9 mouse cellular contexts compared by ENCODE assay signal in genomic region chr9:73970717-73971116, GRCm38 (mm10). TPM values are rescaled to one million over a fixed set of nuclear protein-coding genes. Genes with fewer than 3 reads are reported as not detected.
DNase-seq lines count a peak whose midpoint lies in the region; ATAC-seq and TF ChIP-seq lines count a peak whose summit lies in the region.
"Had no signal": no experiment of that assay in that cellular context is flagged by ENCODE, and none has a peak within 500 bp of the region (broad histone marks: within the 10 kb centered on the region; RNA-seq: fewer than 3 reads in every experiment).

No protein-coding gene starts in this region.

- no peak overlapping the region for H3K9ac ChIP-seq in neural tube, embryonic 11.5 days (ENCODE audit: low read length)

- no peak overlapping the region for H3K4me2 ChIP-seq in neural tube, embryonic 11.5 days (ENCODE audit: low read depth)

- peak in 1 of 2 experiments; percentile 9 for DNase-seq in layer of hippocampus, adult 2 months (ENCODE audit: low spot score in 2 of 2)
- DNase-seq in layer of hippocampus, postnatal 36 days = no peak
- DNase-seq in cerebellum, postnatal 10 days = peak; percentile 49 to 59
- peak; percentile 71 for DNase-seq in hindbrain, embryonic 10.5 days (ENCODE audit: low spot score)
- peak; percentile 73 for DNase-seq in neural tube, embryonic 11.5 days (ENCODE audit: low spot score)
- no peak for DNase-seq in lung, adult 2 months
- DNase-seq in adrenal gland, adult 18-20 months (ENCODE audit: low spot score in 2 of 2) = no peak
- DNase-seq: right cerebral cortex, adult 18-20 months had no signal

- H3K4me1 ChIP-seq in hindbrain, embryonic 10.5 days (replicated peaks) = peaks cover 24% of the 10 kb centered on the region
- peaks cover 5% of the 10 kb centered on the region; the same call in 1 of the 2 replicates for H3K4me1 ChIP-seq in neural tube, embryonic 11.5 days (ENCODE audit: control insufficient read depth, insufficient read depth, low read length)
- H3K4me1 ChIP-seq in lung, adult 2 months (ENCODE audit: control insufficient read depth, insufficient read depth, low read length) = no peaks in the 10 kb centered on the region

- peak; percentile 67 for ATAC-seq in neural tube, embryonic 11.5 days (ENCODE audit: insufficient read depth, low FRiP score, low TSS enrichment)
- ATAC-seq in megakaryocyte, adult 5-6 weeks (ENCODE audit: poor library complexity, severe bottlenecking) = no peak

- 21% methylated on average over 9 of the region's 9 CpGs for WGBS in hindbrain, embryonic 10.5 days
- WGBS in neural tube, embryonic 11.5 days = 27% methylated on average over 9 of the region's 9 CpGs
- 58% methylated on average over 9 of the region's 9 CpGs for WGBS in lung, adult 2 months

- no peak overlapping the region for H3K4me3 ChIP-seq in layer of hippocampus, adult 2 months
- H3K4me3 ChIP-seq in hindbrain, embryonic 10.5 days = no peak overlapping the region
- no peak overlapping the region for H3K4me3 ChIP-seq in neural tube, embryonic 11.5 days (ENCODE audit: low read depth, low read length)
- H3K4me3 ChIP-seq in lung, adult 2 months (replicated peaks; ENCODE audit: extremely low read depth, low read depth, low read length) = no peak overlapping the region

- no peak for TF ChIP-seq POLR2A in lung, adult 2 months (IDR thresholded peaks at IDR 0.05; ENCODE audit: borderline replicate concordance, extremely low read depth, low read depth, low read length)

- H3K27me3 ChIP-seq in hindbrain, embryonic 10.5 days (ENCODE audit: insufficient read depth, poor library complexity, severe bottlenecking) = peaks cover 63% of the 10 kb centered on the region
- no peaks in the 10 kb centered on the region for H3K27me3 ChIP-seq in neural tube, embryonic 11.5 days (ENCODE audit: control insufficient read depth, insufficient read depth, low read length)

- no peaks in the 10 kb centered on the region for H3K36me3 ChIP-seq in hindbrain, embryonic 10.5 days
- no peaks in the 10 kb centered on the region for H3K36me3 ChIP-seq in neural tube, embryonic 11.5 days (ENCODE audit: control insufficient read depth, insufficient read depth, low read length)

- H3K9me3 ChIP-seq in hindbrain, embryonic 10.5 days = no peaks in the 10 kb centered on the region
- no peaks in the 10 kb centered on the region for H3K9me3 ChIP-seq in neural tube, embryonic 11.5 days (ENCODE audit: control insufficient read depth, low read length)

- TF ChIP-seq CTCF in layer of hippocampus, adult 2 months (conservative IDR thresholded peaks at IDR 0.05) = peak; percentile 31; the same call in 1 of the 2 replicates
- TF ChIP-seq CTCF in lung, adult 2 months (IDR thresholded peaks at IDR 0.05; ENCODE audit: insufficient read depth, low read length) = no peak

- H3K27ac ChIP-seq in layer of hippocampus, adult 2 months = no peak overlapping the region
- no peak overlapping the region for H3K27ac ChIP-seq in hindbrain, embryonic 10.5 days
- H3K27ac ChIP-seq in neural tube, embryonic 11.5 days (ENCODE audit: low read depth, low read length) = no peak overlapping the region

RNA-seq across cellular contexts. Expression of gene Unc13c, which starts 2.0 kb away (rescaled TPM):
- 1 to 10 TPM; 6.8 to 7.2 TPM for total RNA-seq in layer of hippocampus, adult 2 months (2021)
- 1 to 10 TPM; 5.3 to 5.7 TPM for total RNA-seq in layer of hippocampus, postnatal 36 days (2021)
- 0.10 and 0.30 TPM in 2 replicates for polyA plus RNA-seq in hindbrain, embryonic 10.5 days (2016; fragmentation: Nextera tagmentation; extraction: Ambion mirVana)
- 0.27 and 0.31 TPM in 2 replicates for polyA plus RNA-seq in neural tube, embryonic 11.5 days (2014; fragmentation: Nextera tagmentation; extraction: Ambion mirVana)
- 0.01 TPM in 1 of 2 replicates, not detected in the other for polyA plus RNA-seq in lung, adult 2 months (2012; rRNA removed)
- under 1 TPM; 0.20 to 0.42 TPM for total RNA-seq in adrenal gland, adult 18-20 months (2021)
- total RNA-seq in megakaryocyte, adult 5-6 weeks (2015) = not detected in 2 replicates
- total RNA-seq in megakaryocyte, adult 5-6 weeks (2017) = 0.04 TPM in 1 of 2 replicates, not detected in the other

Comparison
In these comparisons a context has a peak if more than half of its experiments do, and no peak if none do; other contexts are left out.
1. DNase-seq: peak in cerebellum, postnatal 10 days (2 of 2), hindbrain, embryonic 10.5 days (single experiment) and neural tube, embryonic 11.5 days (single experiment); none in layer of hippocampus, postnatal 36 days (0 of 2), lung, adult 2 months (single experiment) and adrenal gland, adult 18-20 months (0 of 2).
2. RNA of gene Unc13c, which starts 2.0 kb away (total RNA-seq): 6.8 to 7.2 TPM in layer of hippocampus, adult 2 months and 5.3 to 5.7 TPM in layer of hippocampus, postnatal 36 days; 0.20 to 0.42 TPM in adrenal gland, adult 18-20 months and 0.04 TPM in megakaryocyte, adult 5-6 weeks; every median in the first group is over 4 times any median in the second.